Mouse (Mus musculus) T-helper 17 cell (primary cell): ENCODE measurements around the gene Cntrob.

Source experiments
- in situ Hi-C, 2 experiments: fragments of 300-600 bp; cut with MboI, MseI; formaldehyde crosslinking; loops; 1 replicate in 1 of 2; 2 replicates in 1 of 2; pipeline ENCODE4 v1.15.1; 2025; ENCODE audit warnings: high pct_unique_total_duplicates in 2 of 2

The Cntrob gene

GRCm38 (mm10) chr11:69323667-69324111 is at the start of gene Cntrob, which contains the start of gene Trappc1:
Gene Cntrob (minus strand): TSS chr11:69323775.
Gene Trappc1 (plus strand): TSS chr11:69323980.
- in situ Hi-C loops: no loop called here

- in situ Hi-C loops: no loop called here
Measured at GRCm38 (mm10) chr11:69372780-69373170, 49.2 kb upstream of the Cntrob start.

DNA sequence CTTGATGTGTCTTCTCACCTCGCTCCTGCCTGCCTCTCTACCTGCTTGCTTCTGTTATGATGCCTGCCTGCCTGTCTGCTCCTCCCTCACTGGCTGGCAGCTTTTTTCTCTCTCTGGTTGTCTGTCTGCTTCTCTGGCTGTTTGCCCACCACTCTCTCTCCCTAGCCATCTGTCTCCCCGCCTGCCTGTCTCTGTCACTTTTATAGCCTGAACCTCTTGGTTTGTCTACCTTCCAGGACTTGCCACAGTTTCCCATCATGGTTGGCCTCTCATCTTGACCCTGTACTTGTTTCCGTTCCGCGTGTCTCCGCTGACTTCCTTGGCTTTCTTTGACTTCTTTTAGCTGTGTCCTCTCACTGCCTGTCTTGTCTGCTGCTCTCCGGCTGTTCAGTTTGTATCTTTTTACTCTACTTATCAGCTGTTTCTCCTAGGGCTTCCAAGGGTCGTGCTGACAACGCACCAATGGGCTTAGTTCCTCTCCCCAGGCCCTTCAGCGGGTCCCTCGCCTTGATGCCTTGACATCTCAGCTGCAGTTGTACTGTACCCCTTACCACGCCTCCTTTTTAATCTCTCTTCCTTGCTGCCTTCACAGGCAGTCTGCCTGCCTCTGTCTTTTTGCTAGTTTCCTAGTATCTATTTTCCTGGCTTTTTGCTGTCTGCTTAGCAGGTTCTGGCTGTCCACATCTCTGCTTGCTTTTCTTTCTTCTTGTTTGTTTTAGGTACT is 48.6 kb upstream of the Cntrob start:
- in situ Hi-C loops: no loop called here

DNA sequence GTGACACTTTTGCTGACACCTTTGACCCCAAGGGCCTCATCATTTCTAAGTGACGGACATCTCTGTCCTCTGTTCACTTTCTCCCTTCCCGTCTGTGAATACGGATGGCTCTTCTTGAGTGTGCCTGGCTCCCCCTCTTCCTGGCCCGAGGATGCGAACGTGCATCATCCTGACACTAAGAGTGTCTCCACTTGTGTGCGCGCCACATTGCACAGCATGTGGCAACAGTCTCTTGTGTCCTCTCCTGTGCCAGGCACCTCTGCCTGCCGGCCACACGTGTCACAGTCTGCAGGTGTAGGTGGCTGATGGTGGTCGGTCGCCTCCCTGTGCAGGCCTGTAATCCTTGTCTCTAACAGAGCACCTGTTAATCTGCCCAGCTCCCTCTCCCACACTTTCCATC is 48.0 kb upstream of the Cntrob start:
- in situ Hi-C loops: no loop called here

GRCm38 (mm10) chr11:69370817-69371215 is 47.2 kb upstream of the Cntrob start:
- in situ Hi-C loops: no loop called here

- in situ Hi-C loops: no loop called here
Measured at GRCm38 (mm10) chr11:69369990-69370816, 46.6 kb upstream of the Cntrob start.

DNA sequence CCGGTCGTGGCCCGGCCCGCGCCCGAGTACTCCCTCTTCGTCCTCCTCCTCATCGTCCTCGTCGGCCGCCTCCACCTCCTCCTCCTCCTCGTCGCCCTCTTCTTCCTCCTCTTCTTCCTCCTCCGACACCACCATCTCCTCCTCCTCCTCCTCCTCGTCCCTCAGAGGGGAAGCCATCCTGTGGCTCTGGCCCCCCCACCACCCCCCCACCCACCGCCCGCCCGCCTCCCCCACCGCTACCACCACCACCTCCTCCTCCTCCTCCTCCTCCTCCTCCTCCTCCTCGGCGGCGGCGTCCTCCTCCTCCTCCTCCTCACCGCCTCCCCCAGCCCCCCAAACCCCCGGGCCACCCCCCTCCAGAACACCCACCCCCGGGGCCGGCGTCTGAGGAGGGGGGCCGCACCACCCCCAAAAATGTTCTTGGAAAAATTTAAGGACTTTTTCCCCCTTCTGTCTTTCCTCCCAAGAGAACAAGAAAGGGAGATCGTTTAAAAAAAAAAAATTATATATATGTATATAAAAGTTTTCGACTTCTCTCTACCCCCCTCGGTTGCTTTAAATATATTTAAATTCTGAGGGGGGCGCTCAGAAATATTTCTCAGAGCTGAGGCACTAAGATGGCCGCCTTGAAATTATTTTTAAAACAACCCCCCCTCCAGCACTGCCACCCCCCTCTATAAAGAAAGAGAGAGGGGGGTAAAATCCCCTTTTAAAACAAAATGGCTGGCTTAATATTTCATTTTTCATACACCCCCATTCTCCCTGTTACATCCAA is 45.8 kb upstream of the Cntrob start, which contains the start of gene Chd3:
Chd3 (minus strand) TSS at position 192 of the 775 bp plus-strand sequence.
- in situ Hi-C loops: no loop called here

DNA sequence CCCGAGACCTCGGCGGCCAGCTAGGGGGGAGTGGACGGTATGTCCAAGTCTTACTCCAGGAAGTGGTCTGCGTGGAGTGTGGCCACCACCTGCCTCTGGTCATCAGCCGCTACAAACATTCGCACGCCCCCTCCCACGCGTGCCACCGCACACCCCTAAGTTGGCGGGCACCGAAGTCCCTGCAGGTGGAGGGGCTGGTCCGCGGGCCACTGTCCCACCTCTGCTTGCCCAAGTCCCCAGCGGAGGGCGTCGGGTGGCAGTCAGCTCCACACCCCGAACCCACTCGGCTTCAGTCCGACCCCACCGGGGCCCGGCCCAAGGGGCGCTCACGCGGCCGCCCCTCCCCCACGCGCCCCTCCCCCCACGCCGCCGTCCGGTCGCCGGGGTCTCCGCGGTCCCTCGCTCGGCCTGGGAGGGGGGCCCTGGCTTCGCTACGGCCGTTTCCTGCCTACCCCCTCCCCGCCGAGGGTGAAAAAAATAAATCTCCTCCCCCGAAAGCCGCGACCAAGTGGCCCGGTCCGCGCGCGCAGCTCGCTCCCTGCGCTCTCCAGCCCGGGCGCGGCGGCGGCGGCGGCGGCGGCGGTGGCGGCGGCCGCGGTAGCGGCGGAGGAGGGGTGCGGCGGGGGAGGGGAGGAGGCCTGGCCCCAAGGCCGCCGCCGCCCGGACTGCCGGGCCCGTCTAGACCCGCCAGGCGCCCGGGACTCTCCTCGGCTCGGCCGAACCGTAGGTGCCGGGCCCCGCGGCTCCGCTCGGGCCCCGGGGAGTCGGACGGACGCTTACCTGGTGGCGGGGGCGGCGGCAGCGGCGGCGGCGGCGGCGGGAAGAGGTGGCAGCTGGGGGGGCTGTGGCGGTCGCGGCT is 45.0 kb upstream of the Cntrob start:
- in situ Hi-C loops: no loop called here

DNA sequence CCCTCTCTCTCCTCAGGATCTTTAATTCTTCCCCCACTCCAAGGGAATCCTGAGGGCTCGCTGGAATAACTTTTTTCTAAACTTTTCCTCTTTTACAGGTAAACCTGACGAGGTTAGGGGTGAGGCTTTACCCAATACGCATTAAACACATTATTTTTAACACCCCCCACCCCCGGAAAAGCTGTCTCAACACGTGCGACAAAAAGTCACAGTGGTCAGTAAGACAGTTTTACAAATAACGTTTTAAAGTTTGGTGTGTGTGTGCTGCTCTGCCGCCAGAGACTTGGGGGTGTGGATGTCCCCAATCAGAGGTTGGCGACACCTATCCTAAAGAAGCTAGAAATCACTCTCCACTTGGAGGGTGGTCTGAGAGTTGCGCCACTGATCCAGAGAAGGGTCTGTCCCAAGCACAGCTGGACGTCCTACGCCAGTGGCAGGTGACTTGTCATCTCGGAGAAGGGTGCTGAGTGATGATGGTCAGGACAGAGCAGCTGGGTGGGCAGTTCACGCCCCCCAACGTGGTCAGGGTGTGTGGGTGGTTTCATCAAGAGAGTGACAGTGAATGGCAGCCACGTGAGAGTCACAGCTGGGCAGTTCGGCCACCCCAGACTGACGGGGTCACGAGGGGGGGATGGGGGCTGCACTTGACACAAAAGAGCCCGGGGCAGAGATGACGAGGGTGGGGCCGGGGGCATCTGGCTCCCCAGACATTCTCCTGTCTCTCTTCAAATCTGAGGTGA is 44.2 kb upstream of the Cntrob start:
- in situ Hi-C loops: no loop called here

GRCm38 (mm10) chr11:69366855-69367615 is 43.5 kb upstream of the Cntrob start:
- in situ Hi-C loops: no loop called here

- in situ Hi-C loops: no loop called here
Measured at GRCm38 (mm10) chr11:69366157-69366854, 42.7 kb upstream of the Cntrob start.

- in situ Hi-C loops: no loop called here
Measured at GRCm38 (mm10) chr11:69365722-69366121, 42.1 kb upstream of the Cntrob start.

DNA sequence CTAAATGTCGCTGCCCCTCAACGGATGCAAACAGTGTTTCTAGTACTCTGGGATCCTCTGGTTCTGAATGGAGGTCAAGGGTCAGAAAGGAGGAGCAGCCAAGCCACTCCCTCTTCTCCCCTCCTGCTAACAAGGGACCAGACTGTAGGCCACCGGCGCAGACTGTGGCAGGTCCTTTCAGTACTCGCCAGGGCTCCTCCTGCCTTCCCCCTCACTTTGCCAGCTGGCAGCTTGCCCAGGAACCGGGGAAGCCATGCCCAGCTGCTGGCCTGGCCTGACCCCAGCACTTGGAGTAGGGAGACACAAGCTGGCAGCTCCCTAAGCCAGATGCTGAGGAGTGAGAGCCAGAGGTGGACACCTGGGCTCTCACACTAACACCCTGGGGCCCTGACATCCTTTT is 41.3 kb upstream of the Cntrob start:
- in situ Hi-C loops: no loop called here

DNA sequence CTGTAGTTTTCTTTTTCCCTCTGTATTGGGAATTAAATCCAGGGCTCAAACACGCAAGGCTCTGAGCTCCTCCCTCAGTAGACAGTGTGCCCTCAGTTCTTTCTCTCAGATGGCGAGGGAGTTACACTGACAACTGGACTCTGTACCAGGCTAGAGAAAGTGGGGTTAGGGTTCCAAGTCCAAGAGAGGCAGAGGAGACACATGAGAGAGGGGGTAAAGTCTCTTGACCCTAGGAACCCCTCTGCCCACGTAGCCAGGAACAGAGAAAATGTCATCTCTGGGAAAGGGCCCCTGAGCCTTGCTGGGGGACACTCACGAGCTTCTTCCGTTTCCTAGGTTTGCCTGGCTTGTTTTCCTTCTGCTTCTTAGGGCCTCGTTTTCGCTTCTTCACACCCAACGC is 40.8 kb upstream of the Cntrob start:
- in situ Hi-C loops: no loop called here

DNA sequence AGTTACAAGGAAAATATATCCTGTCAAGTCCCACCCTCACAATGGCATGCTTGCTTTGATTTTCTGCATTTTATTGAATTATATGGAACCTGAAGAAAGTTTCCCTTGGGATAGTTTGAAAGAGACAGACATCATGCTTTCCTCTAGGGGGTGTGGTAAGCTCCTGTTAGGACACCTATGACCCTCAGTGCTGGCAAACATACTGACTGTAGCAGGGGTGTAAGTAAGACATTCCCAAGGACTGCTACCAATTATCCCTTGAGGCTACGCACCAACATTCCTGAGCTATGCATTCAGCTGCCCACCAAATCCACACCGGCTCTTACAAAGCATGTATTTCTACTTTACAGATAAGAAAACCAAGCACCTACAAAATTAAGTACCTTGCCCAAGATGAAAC is 38.9 kb upstream of the Cntrob start:
- in situ Hi-C loops: no loop called here

- in situ Hi-C loops: no loop called here
Measured at GRCm38 (mm10) chr11:69362021-69362420, 38.4 kb upstream of the Cntrob start.

- in situ Hi-C loops: no loop called here
Measured at GRCm38 (mm10) chr11:69357690-69358089, 34.1 kb upstream of the Cntrob start.

- in situ Hi-C loops: no loop called here
Measured at GRCm38 (mm10) chr11:69356544-69356943, 33.0 kb upstream of the Cntrob start.

- in situ Hi-C loops: no loop called here
Measured at GRCm38 (mm10) chr11:69346441-69346840, 22.9 kb upstream of the Cntrob start.
